Mouse (Mus musculus): ENCODE results near the gene Gm43552. TPM values are rescaled to one million over a fixed set of nuclear protein-coding genes. Genes with fewer than 3 reads are reported as not detected.
"Not testable (repeated sequence)": the region's sequence is repeated elsewhere in the genome, so short reads cannot be mapped to it uniquely, and the experiment has no call there.

Gene Gm43552
- not detected for total RNA-seq (2021)

GRCm38 (mm10) chr5:65492716-65493531 is at the start of gene Gm43552:
Gene Gm43552, minus strand, starts transcription at chr5:65492833.
- peak; percentile 96 to 97 for DNase-seq
- intact Hi-C loops (cut with DNase I), result loop anchor here (1.0 to 10.0 kb wide), 4 partner anchors 44 to 272 kb away; partner anchors contain the start of genes N4bp2, Pds5a, Smim14 and Ube2k

GRCm38 (mm10) chr5:65541889-65542288 is 49.3 kb upstream of the Gm43552 start:
- DNase-seq, result no peak
- intact Hi-C loops (cut with DNase I), result no loop called here

DNA sequence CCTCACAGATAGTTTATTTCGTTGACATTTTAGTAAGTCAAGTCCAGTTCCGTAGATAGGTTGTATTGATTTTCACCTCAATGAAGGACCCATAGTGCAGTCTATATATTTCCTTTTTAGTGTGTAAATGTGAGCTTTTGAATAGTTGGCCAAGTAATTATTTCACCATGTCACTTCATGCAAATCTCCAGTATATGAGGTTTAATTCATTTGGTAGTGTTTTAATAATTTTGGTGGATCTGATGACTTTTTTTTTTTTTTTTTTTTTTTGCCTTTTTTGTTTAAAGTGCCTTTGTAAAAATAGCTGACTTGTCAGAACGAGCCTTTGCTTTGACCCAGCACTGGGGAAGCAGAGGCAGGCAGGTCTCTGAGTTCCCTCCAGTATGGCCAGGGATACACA is 47.2 kb upstream of the Gm43552 start:
- intact Hi-C loops (cut with DNase I), result loop anchor here (5.0 to 10.0 kb wide), 3 partner anchors 43 to 415 kb away; no protein-coding TSS in a partner anchor

GRCm38 (mm10) chr5:65538829-65539228 is 46.2 kb upstream of the Gm43552 start:
- DNase-seq, result no peak
- intact Hi-C loops (cut with DNase I), result loop anchor here (5.0 to 10.0 kb wide), 3 partner anchors 43 to 416 kb away; no protein-coding TSS in a partner anchor

More for the DNA sequence above, 47.2 kb upstream of the Gm43552 start:
- DNase-seq, result no peak

DNA sequence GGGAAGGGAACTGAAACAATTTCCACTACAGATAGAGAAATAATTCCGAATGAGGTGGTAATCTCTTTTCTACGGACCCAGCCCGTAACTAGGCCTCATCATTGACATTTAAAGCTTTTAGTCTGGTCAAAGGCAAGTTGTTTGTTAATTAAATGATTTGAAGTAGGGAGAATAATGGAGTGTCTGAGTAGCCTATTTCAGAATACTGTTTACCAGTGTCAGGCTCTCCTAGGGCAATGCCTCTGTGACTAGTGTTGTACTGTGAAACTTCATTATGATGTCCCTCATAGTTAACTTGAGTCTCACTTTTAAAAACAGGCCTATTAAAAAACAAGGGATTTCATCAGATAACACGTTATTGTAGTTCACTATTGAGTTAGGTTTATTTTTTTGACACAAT is 45.5 kb upstream of the Gm43552 start:
- no peak for DNase-seq
- intact Hi-C loops (cut with DNase I), result loop anchor here (5.0 to 10.0 kb wide), 3 partner anchors 44 to 417 kb away; no protein-coding TSS in a partner anchor

GRCm38 (mm10) chr5:65537420-65538071 is 44.9 kb upstream of the Gm43552 start:
- DNase-seq, result no peak
- intact Hi-C loops (cut with DNase I), result loop anchor here (2.0 to 10.0 kb wide), 4 partner anchors 45 to 417 kb away; partner anchors contain the start of gene Gm43552

DNA sequence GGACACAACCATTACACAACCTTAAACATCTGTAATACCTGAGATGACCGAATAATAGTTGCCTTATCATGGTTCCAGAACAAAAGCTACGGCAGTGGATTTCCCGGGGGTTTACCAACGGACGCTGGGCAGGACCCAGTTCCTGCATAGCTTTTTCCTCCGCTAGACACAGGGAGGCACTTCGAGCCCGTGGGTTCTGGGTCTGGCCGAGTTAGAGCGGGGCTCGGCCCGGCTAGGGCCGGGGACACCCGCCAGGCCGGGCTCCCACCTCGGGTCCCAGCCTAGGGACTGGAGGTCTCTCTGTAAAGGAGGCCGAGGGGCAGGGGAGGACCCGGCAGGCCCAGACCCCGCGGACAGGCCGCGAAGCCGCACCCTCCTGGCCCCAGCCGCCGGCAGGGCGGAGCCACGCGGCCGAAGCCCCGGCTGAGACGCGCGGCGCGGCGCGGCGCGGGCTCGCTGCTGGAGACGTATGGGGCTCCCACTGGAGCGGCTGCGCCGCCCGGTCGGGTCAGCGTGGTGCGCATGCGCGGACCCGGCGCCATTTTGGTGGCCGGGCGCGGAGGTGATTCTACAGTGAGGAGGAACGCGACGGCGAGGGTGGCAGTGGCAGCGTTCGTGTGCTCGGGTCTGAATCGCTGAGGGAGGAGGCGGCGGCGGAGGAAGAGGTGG is 44.3 kb upstream of the Gm43552 start, which contains the start of the genes Smim14 and Ube2k:
TSS of gene Smim14 (minus strand) at position 434 of the 669 bp plus-strand sequence.
TSS of gene Ube2k (plus strand) at position 483 of the 669 bp plus-strand sequence.
- intact Hi-C loops (cut with DNase I), result loop anchor here (2.0 to 10.0 kb wide), 4 partner anchors 44 to 418 kb away; partner anchors contain the start of gene Gm43552
- DNase-seq, result peak; percentile 95

GRCm38 (mm10) chr5:65536068-65536465 is 43.4 kb upstream of the Gm43552 start:
- intact Hi-C loops (cut with DNase I), result loop anchor here (2.0 to 10.0 kb wide), 4 partner anchors 43 to 419 kb away; partner anchors contain the start of gene Gm43552

GRCm38 (mm10) chr5:65535457-65536067 is 42.9 kb upstream of the Gm43552 start:
- intact Hi-C loops (cut with DNase I), result loop anchor here (1.0 to 10.0 kb wide), 5 partner anchors 43 to 419 kb away; partner anchors contain the start of gene Gm43552

More at GRCm38 (mm10) chr5:65536068-65536465, 43.4 kb upstream of the Gm43552 start:
- not testable (repeated sequence) for DNase-seq

GRCm38 (mm10) chr5:65534496-65534895 is 41.9 kb upstream of the Gm43552 start:
- intact Hi-C loops (cut with DNase I), result loop anchor here (10.0 kb wide), 1 partner anchor 420 kb away; no protein-coding TSS in a partner anchor
- DNase-seq, result no peak

More at GRCm38 (mm10) chr5:65535457-65536067, 42.9 kb upstream of the Gm43552 start:
- DNase-seq, result peak; percentile 40 to 55

GRCm38 (mm10) chr5:65531283-65531682 is 38.6 kb upstream of the Gm43552 start:
- intact Hi-C loops (cut with DNase I), result loop anchor here (10.0 kb wide), 1 partner anchor 424 kb away; no protein-coding TSS in a partner anchor

DNA sequence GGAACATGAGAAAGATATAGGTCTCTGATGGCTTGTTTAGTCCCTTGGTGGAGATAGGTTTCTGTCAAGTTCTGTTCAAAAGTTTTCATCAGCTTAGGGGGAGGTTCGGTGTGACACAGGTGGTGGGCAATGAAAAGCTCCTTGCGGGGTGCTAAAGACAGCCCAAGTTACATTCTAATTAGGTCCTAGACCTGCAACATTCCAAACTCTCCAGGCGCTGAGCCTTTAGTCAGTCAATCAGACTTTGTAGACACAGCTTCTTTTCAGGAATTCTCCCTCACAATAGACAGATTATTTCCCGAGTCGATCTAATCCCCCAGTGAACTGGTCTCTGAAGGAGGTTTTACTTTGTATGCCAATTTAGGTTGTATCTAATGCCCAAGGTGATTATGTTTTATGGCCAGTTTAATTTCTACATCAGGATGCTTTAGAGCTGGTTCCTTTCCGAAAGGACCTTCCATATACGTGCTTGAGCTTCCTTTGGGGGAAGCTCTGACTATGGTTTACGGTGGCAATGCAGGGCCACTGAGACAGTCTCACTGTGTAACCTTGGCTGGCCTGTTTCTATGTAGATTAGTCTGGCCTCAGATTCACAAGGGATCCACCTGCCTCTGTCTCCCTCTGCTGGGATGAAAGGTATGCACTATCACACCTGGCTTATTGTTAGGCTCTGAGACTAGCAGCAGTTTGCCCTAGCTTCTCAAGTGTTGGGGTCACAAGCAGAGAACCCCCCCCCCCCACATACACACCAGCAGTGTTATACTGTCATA is 33.2 kb upstream of the Gm43552 start:
- DNase-seq, result peak; percentile 33 to 46
- intact Hi-C loops (cut with DNase I), result no loop called here

More at GRCm38 (mm10) chr5:65531283-65531682, 38.6 kb upstream of the Gm43552 start:
- no peak for DNase-seq

- intact Hi-C loops (cut with DNase I), result no loop called here
Observed at GRCm38 (mm10) chr5:65524831-65525230, 32.2 kb upstream of the Gm43552 start.

DNA sequence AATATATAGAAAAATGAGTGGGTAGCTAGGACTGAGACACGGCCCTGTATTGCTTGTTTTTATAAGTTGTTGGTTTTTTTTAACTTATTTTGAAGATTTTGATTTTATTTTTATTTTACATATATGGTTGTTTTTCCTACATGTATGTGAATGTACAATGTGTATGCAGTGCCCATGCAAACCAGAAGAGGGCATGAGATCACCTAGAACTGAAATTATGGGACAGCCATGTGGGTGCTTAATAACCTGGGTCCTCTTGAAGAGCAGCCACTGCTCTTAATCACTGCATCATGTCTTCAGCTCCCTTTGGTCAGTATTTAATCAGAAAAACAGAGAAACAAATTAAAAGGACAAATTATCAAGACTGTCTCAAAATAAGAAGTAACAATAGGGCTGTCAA is 29.2 kb upstream of the Gm43552 start:
- DNase-seq, result no peak
- intact Hi-C loops (cut with DNase I), result no loop called here

More at GRCm38 (mm10) chr5:65524831-65525230, 32.2 kb upstream of the Gm43552 start:
- DNase-seq, result no peak

DNA sequence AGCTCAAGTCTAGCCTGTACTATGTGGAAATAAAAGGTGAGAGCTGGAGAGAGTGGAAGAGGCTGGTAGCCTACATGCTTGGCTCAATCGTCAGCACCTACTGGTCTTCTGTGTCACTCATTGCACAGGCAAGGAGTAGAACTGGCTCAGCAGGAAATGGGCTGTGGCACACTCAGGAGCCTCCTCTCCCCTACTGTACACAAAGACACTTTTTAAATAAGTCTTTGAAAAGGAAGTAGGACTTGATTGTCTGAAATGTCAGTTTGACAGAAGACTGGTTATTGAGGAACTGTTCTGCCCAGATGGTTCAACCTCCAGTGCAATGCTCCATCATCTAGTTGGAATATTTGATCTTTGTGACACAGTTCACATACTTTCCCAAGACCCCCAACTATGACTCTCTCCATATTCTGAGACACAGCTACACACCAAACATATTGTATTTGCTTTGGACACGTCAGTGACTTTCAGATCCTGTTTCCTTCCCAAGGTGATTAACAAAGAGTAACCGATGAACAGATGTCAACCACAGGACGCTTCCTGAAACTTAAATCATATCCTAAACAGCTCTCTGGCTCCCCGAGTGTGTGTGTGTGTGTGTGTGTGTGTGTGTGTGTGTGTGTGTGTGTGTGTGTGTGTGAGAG is 22.1 kb upstream of the Gm43552 start:
- no peak for DNase-seq
- intact Hi-C loops (cut with DNase I), result no loop called here

GRCm38 (mm10) chr5:65513506-65513905 is 20.9 kb upstream of the Gm43552 start:
- DNase-seq, result peak in 1 of 2 experiments; percentile 46
- intact Hi-C loops (cut with DNase I), result no loop called here

DNA sequence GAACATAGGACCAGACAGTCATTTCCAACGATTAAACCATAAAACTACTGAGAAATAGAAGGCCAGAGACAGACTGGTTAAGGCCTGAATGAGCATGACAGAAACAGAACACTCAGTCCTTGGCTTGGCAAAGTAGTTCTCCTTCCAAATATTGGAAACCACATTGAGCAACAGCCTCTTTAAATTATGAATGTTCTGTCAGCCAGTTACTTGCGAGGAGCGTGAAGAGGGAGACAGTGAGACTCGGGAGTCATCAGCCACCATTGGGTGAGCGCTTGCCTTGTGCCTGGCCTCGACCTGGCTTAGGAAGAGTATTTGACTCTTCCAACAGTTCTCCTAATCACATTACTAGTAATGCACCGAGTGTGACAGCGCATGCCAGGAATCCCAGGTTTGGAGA is 15.8 kb upstream of the Gm43552 start:
- no peak for DNase-seq
- intact Hi-C loops (cut with DNase I), result no loop called here

- intact Hi-C loops (cut with DNase I), result no loop called here
- DNase-seq, result peak in 1 of 2 experiments; percentile 43
Observed at GRCm38 (mm10) chr5:65505786-65506185, 13.2 kb upstream of the Gm43552 start.

Data from heart, postnatal 10 days (tissue).